Mouse (Mus musculus) midbrain, embryonic 10.5 days (tissue): ENCODE data around the gene Kcnv2. TPM values are rescaled to one million over a fixed set of nuclear protein-coding genes. Genes with fewer than 3 reads are reported as not detected.

ENCODE experiments used
- DNase-seq: peaks from one replicate; pipeline ENCODE4 v3.0.0-alpha.2; 2017; ENCODE audit warnings: low spot score
- H3K27ac ChIP-seq: fragments of 300-500 bp; sonication (generic); replicated peaks from 2 replicates; pipeline ENCODE4 v1.5.1; 2016; ENCODE audit warnings: mild to moderate bottlenecking
- H3K27me3 ChIP-seq: fragments of 300-500 bp; sonication (generic); 2 replicates; pipeline ENCODE4 v1.6.1; 2016; ENCODE audit warnings: low read depth, mild to moderate bottlenecking; ENCODE audit not compliant: poor library complexity, severe bottlenecking
- H3K36me3 ChIP-seq: fragments of 300-500 bp; sonication (generic); 2 replicates; pipeline ENCODE4 v1.6.1; 2016; ENCODE audit warnings: mild to moderate bottlenecking, moderate library complexity
- H3K4me1 ChIP-seq: fragments of 300-500 bp; sonication (generic); 2 replicates; pipeline ENCODE4 v1.6.1; 2016
- H3K4me3 ChIP-seq: fragments of 300-500 bp; sonication (generic); 2 replicates; pipeline ENCODE4 v1.5.1; 2016; ENCODE audit warnings: mild to moderate bottlenecking, moderate library complexity
- H3K9me3 ChIP-seq: fragments of 300-500 bp; sonication (generic); replicated peaks from 2 replicates; pipeline ENCODE4 v1.6.1; 2016; ENCODE audit warnings: mild to moderate bottlenecking
- WGBS: fragments of 180-500 bp; shearing (Covaris S2); methylation state at CpG from one replicate; pipeline ENCODE4 v1.1.7; 2016; 5-methylcytosine and 5-hydroxymethylcytosine counted together
- polyA plus RNA-seq: library from polyadenylated mRNA; unstranded; fragments of >200 nt; fragmentation: Nextera tagmentation; extraction: Ambion mirVana; gene quantifications from 2 replicates; pipeline ENCODE4 v1.2.1, GENCODE M21; 2016

Kcnv2 gene
- polyA plus RNA-seq, 1 experiment from 2014 or later = 0.12 TPM

GRCm38 (mm10) chr19:27327569-27327968, 5.2 kb downstream of the Kcnv2 start:
- no peak overlapping the region for H3K27ac ChIP-seq
- WGBS = 92% methylated on average over 6 of the region's 6 CpGs
- DNase-seq = no peak
- no peaks in the 10 kb centered on the region for H3K9me3 ChIP-seq
- H3K4me1 ChIP-seq = peaks cover 10% of the 10 kb centered on the region
- no peaks in the 10 kb centered on the region for H3K36me3 ChIP-seq
- H3K4me3 ChIP-seq = no peak overlapping the region
- no peaks in the 10 kb centered on the region for H3K27me3 ChIP-seq

- Histone ChIP-seq H3K27me3 (no peaks in the 10 kb centered on the region), H3K4me3 (no peak overlapping the region), H3K27ac (no peak overlapping the region), H3K36me3 (no peaks in the 10 kb centered on the region), H3K4me1 (peaks cover 7% of the 10 kb centered on the region; the same call in 1 of the 2 replicates), H3K9me3 (no peaks in the 10 kb centered on the region)
- DNase-seq = no peak
- 80% methylated on average over 3 of the region's 3 CpGs for WGBS
These were observed 5.8 kb downstream of the Kcnv2 start for GRCm38 (mm10) chr19:27328166-27328565.

GRCm38 (mm10) chr19:27328644-27329043, 6.3 kb downstream of the Kcnv2 start:
- Histone ChIP-seq H3K27me3 (no peaks in the 10 kb centered on the region), H3K27ac (no peak overlapping the region), H3K9me3 (no peaks in the 10 kb centered on the region), H3K4me3 (no peak overlapping the region), H3K36me3 (no peaks in the 10 kb centered on the region), H3K4me1 (peaks cover 7% of the 10 kb centered on the region; the same call in 1 of the 2 replicates)
- WGBS = 90% methylated on average over 4 of the region's 4 CpGs
- DNase-seq = no peak

- no peaks in the 10 kb centered on the region for H3K27me3 ChIP-seq
- H3K9me3 ChIP-seq = no peaks in the 10 kb centered on the region
- no peak overlapping the region for H3K27ac ChIP-seq
- H3K4me3 ChIP-seq = no peak overlapping the region
- DNase-seq = no peak
- H3K4me1 ChIP-seq = peaks cover 11% of the 10 kb centered on the region; the same call in 1 of the 2 replicates
- H3K36me3 ChIP-seq = no peaks in the 10 kb centered on the region
- WGBS = 60% methylated on average over 6 of the region's 6 CpGs
These were observed 9.9 kb downstream of the Kcnv2 start for GRCm38 (mm10) chr19:27332207-27332794.

GRCm38 (mm10) chr19:27336126-27336917, 13.9 kb downstream of the Kcnv2 start:
- Histone ChIP-seq H3K4me3 (no peak overlapping the region), H3K4me1 (peaks cover 11% of the 10 kb centered on the region; the same call in 1 of the 2 replicates), H3K27ac (0 out of 2 replicates have a peak overlapping the region, but pooled peaks have one; percentile 42), H3K36me3 (no peaks in the 10 kb centered on the region), H3K27me3 (no peaks in the 10 kb centered on the region), H3K9me3 (no peaks in the 10 kb centered on the region)
- WGBS = 82% methylated on average over 4 of the region's 4 CpGs
- no peak for DNase-seq

GRCm38 (mm10) chr19:27346501-27346900, 24.1 kb downstream of the Kcnv2 start:
- Histone ChIP-seq H3K9me3 (no peaks in the 10 kb centered on the region), H3K4me1 (peaks cover 1% of the 10 kb centered on the region; the same call in 1 of the 2 replicates), H3K36me3 (no peaks in the 10 kb centered on the region), H3K27ac (no peak overlapping the region), H3K27me3 (no peaks in the 10 kb centered on the region), H3K4me3 (no peak overlapping the region)
- 94% methylated on average over 1 of the region's 1 CpGs for WGBS
- no peak for DNase-seq

- H3K36me3 ChIP-seq = no peaks in the 10 kb centered on the region
- no peaks in the 10 kb centered on the region for H3K9me3 ChIP-seq
- WGBS = 76% methylated on average over 6 of the region's 6 CpGs
- DNase-seq = no peak
- H3K27ac ChIP-seq = no peak overlapping the region
- H3K4me3 ChIP-seq = no peak overlapping the region
- H3K27me3 ChIP-seq = no peaks in the 10 kb centered on the region
- peaks cover 4% of the 10 kb centered on the region; the same call in 1 of the 2 replicates for H3K4me1 ChIP-seq
These were observed 29.3 kb downstream of the Kcnv2 start for GRCm38 (mm10) chr19:27351700-27352099.

GRCm38 (mm10) chr19:27360381-27360780, 38.0 kb downstream of the Kcnv2 start:
- peaks cover 19% of the 10 kb centered on the region for H3K4me1 ChIP-seq
- H3K9me3 ChIP-seq = no peaks in the 10 kb centered on the region
- no peaks in the 10 kb centered on the region for H3K36me3 ChIP-seq
- H3K4me3 ChIP-seq = no peak overlapping the region
- no peak overlapping the region for H3K27ac ChIP-seq
- H3K27me3 ChIP-seq = no peaks in the 10 kb centered on the region
- DNase-seq = no peak

GRCm38 (mm10) chr19:27363891-27364290, 41.5 kb downstream of the Kcnv2 start:
- Histone ChIP-seq H3K9me3 (no peaks in the 10 kb centered on the region), H3K27me3 (no peaks in the 10 kb centered on the region), H3K4me1 (peaks cover 35% of the 10 kb centered on the region), H3K27ac (peak overlapping the region; percentile 86), H3K36me3 (no peaks in the 10 kb centered on the region), H3K4me3 (no peak overlapping the region)
- DNase-seq = no peak
- WGBS = 73% methylated on average over 4 of the region's 4 CpGs

GRCm38 (mm10) chr19:27364521-27364931, 42.1 kb downstream of the Kcnv2 start:
- DNase-seq = peak; percentile 79
- Histone ChIP-seq H3K27ac (peak overlapping the region; percentile 86), H3K4me1 (peaks cover 35% of the 10 kb centered on the region), H3K27me3 (no peaks in the 10 kb centered on the region), H3K4me3 (peak overlapping the region; percentile 28; the same call in 1 of the 2 replicates), H3K9me3 (no peaks in the 10 kb centered on the region), H3K36me3 (no peaks in the 10 kb centered on the region)
- 32% methylated on average over 8 of the region's 8 CpGs for WGBS

- Histone ChIP-seq H3K27me3 (no peaks in the 10 kb centered on the region), H3K9me3 (no peaks in the 10 kb centered on the region), H3K36me3 (no peaks in the 10 kb centered on the region), H3K27ac (peak overlapping the region; percentile 73), H3K4me1 (peaks cover 38% of the 10 kb centered on the region), H3K4me3 (no peak overlapping the region)
- WGBS = 87% methylated on average over 10 of the region's 10 CpGs
- DNase-seq = no peak
These were observed 43.8 kb downstream of the Kcnv2 start for GRCm38 (mm10) chr19:27366113-27366746.

GRCm38 (mm10) chr19:27369461-27370135, 47.2 kb downstream of the Kcnv2 start:
- Histone ChIP-seq H3K4me1 (peaks cover 27% of the 10 kb centered on the region), H3K4me3 (no peak overlapping the region), H3K27ac (no peak overlapping the region), H3K27me3 (no peaks in the 10 kb centered on the region), H3K9me3 (no peaks in the 10 kb centered on the region), H3K36me3 (0 out of 2 replicates have a peak, but pooled peaks cover 4% of the 10 kb centered on the region)
- 87% methylated on average over 3 of the region's 3 CpGs for WGBS
- no peak for DNase-seq
